Mouse (Mus musculus): ENCODE results near the gene Rreb1.

DNA sequence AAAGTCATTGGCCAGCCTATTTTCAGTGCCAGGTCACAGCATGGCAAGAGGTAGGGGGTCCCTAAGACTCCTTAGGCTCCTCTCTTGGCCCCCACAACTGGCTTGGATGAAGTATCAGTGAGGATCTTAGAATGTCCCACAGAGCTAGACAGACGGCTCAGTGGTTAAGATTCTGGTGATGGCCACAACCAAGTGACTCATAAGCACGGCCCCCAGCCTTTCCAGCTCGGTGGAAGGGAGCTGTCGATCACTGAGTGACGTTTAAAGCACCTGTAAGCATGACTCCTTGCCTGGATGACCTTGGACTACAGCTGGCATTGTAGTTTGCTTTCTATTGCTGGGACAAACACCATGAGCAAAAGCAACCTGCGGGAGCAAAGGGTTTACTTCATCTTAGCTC lies 174.8 kb downstream of the Rreb1 start:
- TF ChIP-seq FLI1 (IDR thresholded peaks at IDR 0.05; ENCODE audit: low read length) (no peak), GATA1 (IDR thresholded peaks at IDR 0.05; ENCODE audit: borderline replicate concordance, low read length) (no peak)

All from megakaryocyte, embryonic 14.5 days (primary cell).